In the genomic region with DNA sequence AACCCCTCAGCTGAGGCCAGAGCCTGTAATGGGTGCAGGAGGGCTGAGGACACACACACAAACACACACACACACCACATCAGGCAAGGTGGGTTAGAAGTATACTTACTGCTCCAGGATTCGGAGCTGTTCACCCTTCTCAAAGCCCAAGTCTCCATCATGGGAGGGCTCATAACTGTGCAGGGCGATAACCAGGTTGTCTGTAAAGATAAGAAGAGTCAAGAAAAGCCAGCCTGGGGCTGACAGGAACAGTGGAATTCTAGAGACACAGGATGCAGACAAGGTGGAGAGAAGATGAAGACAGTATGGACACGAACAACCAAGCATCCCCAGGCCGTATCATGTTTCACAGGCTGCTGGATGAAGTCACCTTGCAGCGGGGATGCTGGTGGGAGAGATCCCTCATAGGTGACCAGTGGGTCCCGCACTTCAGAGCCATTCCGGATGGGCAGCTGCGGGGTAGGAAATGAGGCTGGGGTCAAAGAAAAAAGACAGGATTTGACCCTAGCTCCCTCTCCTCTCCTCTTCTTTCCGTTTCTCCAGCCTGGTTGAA, we compare ENCODE assay signal across 8 mouse cellular contexts. TPM values are rescaled to one million over a fixed set of nuclear protein-coding genes. Genes with fewer than 3 reads are reported as not detected.
DNase-seq lines count a peak whose midpoint lies in the region; ATAC-seq and TF ChIP-seq lines count a peak whose summit lies in the region.

No protein-coding gene starts in this region.

- no peak for ATAC-seq in kidney, embryonic 14.5 days (ENCODE audit: low FRiP score, low TSS enrichment)
- ATAC-seq in embryonic facial prominence, embryonic 14.5 days (ENCODE audit: low read depth): no peak
- no peak for ATAC-seq in limb, embryonic 11.5 days (ENCODE audit: insufficient number of reproducible peaks, low FRiP score, low TSS enrichment, low read depth)
- ATAC-seq in neural tube, embryonic 15.5 days (ENCODE audit: low FRiP score): no peak

- TF ChIP-seq CTCF in kidney, adult 2 months (conservative IDR thresholded peaks at IDR 0.05; ENCODE audit: insufficient read depth, insufficient read length, low read depth, low read length): no peak

- H3K27me3 ChIP-seq in kidney, embryonic 14.5 days (ENCODE audit: control insufficient read depth, insufficient read depth, low read length): no peaks in the 10 kb centered on the region
- no peaks in the 10 kb centered on the region for H3K27me3 ChIP-seq in kidney, adult 2 months (replicated peaks; ENCODE audit: control insufficient read depth, insufficient read depth, low read length)
- no peaks in the 10 kb centered on the region for H3K27me3 ChIP-seq in embryonic facial prominence, embryonic 14.5 days (replicated peaks; ENCODE audit: control insufficient read depth, insufficient read depth, low read length)
- no peaks in the 10 kb centered on the region for H3K27me3 ChIP-seq in limb, embryonic 11.5 days (ENCODE audit: control insufficient read depth, insufficient read depth, low read length)
- H3K27me3 ChIP-seq in neural tube, embryonic 15.5 days (replicated peaks): no peaks in the 10 kb centered on the region

- no peaks in the 10 kb centered on the region for H3K36me3 ChIP-seq in kidney, embryonic 14.5 days (ENCODE audit: control insufficient read depth, insufficient read depth, low read length)
- H3K36me3 ChIP-seq in kidney, adult 2 months (ENCODE audit: control insufficient read depth, insufficient read depth, low read length): no peaks in the 10 kb centered on the region
- H3K36me3 ChIP-seq in embryonic facial prominence, embryonic 14.5 days (ENCODE audit: control insufficient read depth, insufficient read depth, low read length): no peaks in the 10 kb centered on the region
- no peaks in the 10 kb centered on the region for H3K36me3 ChIP-seq in limb, embryonic 11.5 days (ENCODE audit: control insufficient read depth, insufficient read depth, low read length)
- no peaks in the 10 kb centered on the region for H3K36me3 ChIP-seq in neural tube, embryonic 15.5 days

- H3K4me2 ChIP-seq in kidney, embryonic 14.5 days (replicated peaks; ENCODE audit: low read depth, low read length): peak overlapping the region; percentile 77; the same call in 1 of the 2 replicates
- H3K4me2 ChIP-seq in embryonic facial prominence, embryonic 14.5 days (ENCODE audit: low read depth, low read length): peak overlapping the region; percentile 72
- H3K4me2 ChIP-seq in limb, embryonic 11.5 days (ENCODE audit: low read depth, severe bottlenecking): peak overlapping the region; percentile 74; the same call in 1 of the 2 replicates
- peak overlapping the region; percentile 94 for H3K4me2 ChIP-seq in neural tube, embryonic 15.5 days

- DNase-seq in kidney, adult 2 months: no peak
- no peak for DNase-seq in embryonic facial prominence, embryonic 14.5 days (ENCODE audit: low spot score)
- DNase-seq in limb, embryonic 11.5 days (ENCODE audit: low spot score): no peak
- DNase-seq in urinary bladder, postnatal 10 days (ENCODE audit: low spot score): no peak
- DNase-seq in kidney, postnatal 4 days: no peak
- no peak for DNase-seq in ovary, postnatal 36 days (ENCODE audit: low spot score)

- no peaks in the 10 kb centered on the region for H3K9me3 ChIP-seq in kidney, embryonic 14.5 days (ENCODE audit: control insufficient read depth, low read length)
- no peaks in the 10 kb centered on the region for H3K9me3 ChIP-seq in embryonic facial prominence, embryonic 14.5 days (ENCODE audit: control insufficient read depth, low read length)
- no peaks in the 10 kb centered on the region for H3K9me3 ChIP-seq in limb, embryonic 11.5 days (ENCODE audit: control insufficient read depth, low read length)
- no peaks in the 10 kb centered on the region for H3K9me3 ChIP-seq in neural tube, embryonic 15.5 days (replicated peaks)

- H3K4me3 ChIP-seq in kidney, embryonic 14.5 days (ENCODE audit: low read length): no peak overlapping the region
- no peak overlapping the region for H3K4me3 ChIP-seq in kidney, adult 2 months (ENCODE audit: insufficient read depth, low read depth, low read length)
- H3K4me3 ChIP-seq in embryonic facial prominence, embryonic 14.5 days (ENCODE audit: low read depth, low read length): peak overlapping the region; percentile 49
- no peak overlapping the region for H3K4me3 ChIP-seq in limb, embryonic 11.5 days (ENCODE audit: low read depth, low read length)
- no peak overlapping the region for H3K4me3 ChIP-seq in neural tube, embryonic 15.5 days (replicated peaks)

- peak overlapping the region; percentile 39; the same call in 1 of the 2 replicates for H3K27ac ChIP-seq in kidney, embryonic 14.5 days (ENCODE audit: low read depth, low read length)
- no peak overlapping the region for H3K27ac ChIP-seq in kidney, adult 2 months (ENCODE audit: insufficient read depth, low read depth, low read length)
- no peak overlapping the region for H3K27ac ChIP-seq in embryonic facial prominence, embryonic 14.5 days (replicated peaks; ENCODE audit: low read depth, low read length)
- no peak overlapping the region for H3K27ac ChIP-seq in limb, embryonic 11.5 days (replicated peaks; ENCODE audit: low read depth, low read length)
- peak overlapping the region; percentile 84 for H3K27ac ChIP-seq in neural tube, embryonic 15.5 days (replicated peaks)

- WGBS in kidney, embryonic 14.5 days: 39% methylated on average over 9 of the region's 9 CpGs
- WGBS in kidney, adult 2 months: 81% methylated on average over 9 of the region's 9 CpGs
- 71% methylated on average over 9 of the region's 9 CpGs for WGBS in embryonic facial prominence, embryonic 14.5 days
- 61% methylated on average over 9 of the region's 9 CpGs for WGBS in limb, embryonic 11.5 days
- 84% methylated on average over 9 of the region's 9 CpGs for WGBS in neural tube, embryonic 15.5 days

- peak overlapping the region; percentile 47 for H3K9ac ChIP-seq in kidney, embryonic 14.5 days (ENCODE audit: low read depth, low read length)
- H3K9ac ChIP-seq in embryonic facial prominence, embryonic 14.5 days (ENCODE audit: low read depth, low read length): peak overlapping the region; percentile 66; the same call in 1 of the 2 replicates
- peak overlapping the region; percentile 49; the same call in 1 of the 2 replicates for H3K9ac ChIP-seq in limb, embryonic 11.5 days (ENCODE audit: low read length)
- no peak overlapping the region for H3K9ac ChIP-seq in neural tube, embryonic 15.5 days (replicated peaks)

- H3K4me1 ChIP-seq in kidney, embryonic 14.5 days (ENCODE audit: control insufficient read depth, insufficient read depth, low read length): peaks cover 6% of the 10 kb centered on the region; the same call in 1 of the 2 replicates
- H3K4me1 ChIP-seq in kidney, adult 2 months (ENCODE audit: control insufficient read depth, insufficient read depth, low read length): peaks cover 4% of the 10 kb centered on the region; the same call in 1 of the 2 replicates
- H3K4me1 ChIP-seq in embryonic facial prominence, embryonic 14.5 days (ENCODE audit: control insufficient read depth, insufficient read depth, low read length): peaks cover 11% of the 10 kb centered on the region
- peaks cover 5% of the 10 kb centered on the region; the same call in 1 of the 2 replicates for H3K4me1 ChIP-seq in limb, embryonic 11.5 days (ENCODE audit: control insufficient read depth, insufficient read depth, low read length)
- peaks cover 20% of the 10 kb centered on the region for H3K4me1 ChIP-seq in neural tube, embryonic 15.5 days

- TF ChIP-seq POLR2A in kidney, adult 2 months (IDR thresholded peaks at IDR 0.05; ENCODE audit: low read depth, low read length): no peak

RNA-seq across cellular contexts. Expression of gene Hdac1, which starts 14.8 kb away (rescaled TPM):
- 245 and 265 TPM in 2 replicates for polyA plus RNA-seq in kidney, embryonic 14.5 days (2014; fragmentation: Nextera tagmentation; extraction: Ambion mirVana)
- polyA plus RNA-seq in kidney, adult 2 months (2012; rRNA removed): 35.4 and 41.6 TPM in 2 replicates
- 179 and 200 TPM in 2 replicates for polyA plus RNA-seq in embryonic facial prominence, embryonic 14.5 days (2014; fragmentation: Nextera tagmentation; extraction: Ambion mirVana)
- 299 and 309 TPM in 2 replicates for polyA plus RNA-seq in limb, embryonic 11.5 days (2014; fragmentation: Nextera tagmentation; extraction: Ambion mirVana)
- 77.8 and 119 TPM in 2 replicates for polyA plus RNA-seq in neural tube, embryonic 15.5 days (2015; fragmentation: Nextera tagmentation; extraction: Ambion mirVana)

RNA-seq across cellular contexts. Expression of gene Lck, which starts 16.1 kb away (rescaled TPM):
- polyA plus RNA-seq in kidney, embryonic 14.5 days (2014; fragmentation: Nextera tagmentation; extraction: Ambion mirVana): 11.4 and 14.1 TPM in 2 replicates
- polyA plus RNA-seq in kidney, adult 2 months (2012; rRNA removed): 2.3 and 12.7 TPM in 2 replicates
- 4.7 and 6.4 TPM in 2 replicates for polyA plus RNA-seq in embryonic facial prominence, embryonic 14.5 days (2014; fragmentation: Nextera tagmentation; extraction: Ambion mirVana)
- 10.7 and 12.1 TPM in 2 replicates for polyA plus RNA-seq in limb, embryonic 11.5 days (2014; fragmentation: Nextera tagmentation; extraction: Ambion mirVana)
- polyA plus RNA-seq in neural tube, embryonic 15.5 days (2015; fragmentation: Nextera tagmentation; extraction: Ambion mirVana): 11.2 and 99.1 TPM in 2 replicates

RNA-seq across cellular contexts. Expression of gene Fam167b, which starts 21.0 kb away (rescaled TPM):
- 17.7 and 19.7 TPM in 2 replicates for polyA plus RNA-seq in kidney, embryonic 14.5 days (2014; fragmentation: Nextera tagmentation; extraction: Ambion mirVana)
- 24.6 and 27.2 TPM in 2 replicates for polyA plus RNA-seq in kidney, adult 2 months (2012; rRNA removed)
- 6.4 and 6.9 TPM in 2 replicates for polyA plus RNA-seq in embryonic facial prominence, embryonic 14.5 days (2014; fragmentation: Nextera tagmentation; extraction: Ambion mirVana)
- polyA plus RNA-seq in limb, embryonic 11.5 days (2014; fragmentation: Nextera tagmentation; extraction: Ambion mirVana): 3.5 and 4.3 TPM in 2 replicates
- polyA plus RNA-seq in neural tube, embryonic 15.5 days (2015; fragmentation: Nextera tagmentation; extraction: Ambion mirVana): 1.3 TPM in 1 of 2 replicates, not detected in the other

RNA-seq across cellular contexts. Expression of gene Eif3i, which starts 43.1 kb away (rescaled TPM):
- 340 and 401 TPM in 2 replicates for polyA plus RNA-seq in kidney, embryonic 14.5 days (2014; fragmentation: Nextera tagmentation; extraction: Ambion mirVana)
- 311 TPM in 2 replicates for polyA plus RNA-seq in kidney, adult 2 months (2012; rRNA removed)
- 288 and 308 TPM in 2 replicates for polyA plus RNA-seq in embryonic facial prominence, embryonic 14.5 days (2014; fragmentation: Nextera tagmentation; extraction: Ambion mirVana)
- polyA plus RNA-seq in limb, embryonic 11.5 days (2014; fragmentation: Nextera tagmentation; extraction: Ambion mirVana): 296 and 317 TPM in 2 replicates
- 205 and 232 TPM in 2 replicates for polyA plus RNA-seq in neural tube, embryonic 15.5 days (2015; fragmentation: Nextera tagmentation; extraction: Ambion mirVana)

RNA-seq across cellular contexts. Expression of gene Tmem234, which starts 43.1 kb away (rescaled TPM):
- polyA plus RNA-seq in kidney, embryonic 14.5 days (2014; fragmentation: Nextera tagmentation; extraction: Ambion mirVana): 213 and 219 TPM in 2 replicates
- polyA plus RNA-seq in kidney, adult 2 months (2012; rRNA removed): 160 and 162 TPM in 2 replicates
- polyA plus RNA-seq in embryonic facial prominence, embryonic 14.5 days (2014; fragmentation: Nextera tagmentation; extraction: Ambion mirVana): 166 and 174 TPM in 2 replicates
- polyA plus RNA-seq in limb, embryonic 11.5 days (2014; fragmentation: Nextera tagmentation; extraction: Ambion mirVana): 202 and 207 TPM in 2 replicates
- 198 and 199 TPM in 2 replicates for polyA plus RNA-seq in neural tube, embryonic 15.5 days (2015; fragmentation: Nextera tagmentation; extraction: Ambion mirVana)

Comparison
In these comparisons a context has a peak if more than half of its experiments do, and no peak if none do; other contexts are left out.
1. H3K27ac ChIP-seq: peak in kidney, embryonic 14.5 days (single experiment) and neural tube, embryonic 15.5 days (single experiment); none in kidney, adult 2 months (single experiment), embryonic facial prominence, embryonic 14.5 days (single experiment) and limb, embryonic 11.5 days (single experiment).
2. Peak in every context shown above with its lines, with median percentiles within 50 percentile points of each other: H3K4me2 ChIP-seq.